ENCODE assay signal across 8 mouse cellular contexts in the genomic region with DNA sequence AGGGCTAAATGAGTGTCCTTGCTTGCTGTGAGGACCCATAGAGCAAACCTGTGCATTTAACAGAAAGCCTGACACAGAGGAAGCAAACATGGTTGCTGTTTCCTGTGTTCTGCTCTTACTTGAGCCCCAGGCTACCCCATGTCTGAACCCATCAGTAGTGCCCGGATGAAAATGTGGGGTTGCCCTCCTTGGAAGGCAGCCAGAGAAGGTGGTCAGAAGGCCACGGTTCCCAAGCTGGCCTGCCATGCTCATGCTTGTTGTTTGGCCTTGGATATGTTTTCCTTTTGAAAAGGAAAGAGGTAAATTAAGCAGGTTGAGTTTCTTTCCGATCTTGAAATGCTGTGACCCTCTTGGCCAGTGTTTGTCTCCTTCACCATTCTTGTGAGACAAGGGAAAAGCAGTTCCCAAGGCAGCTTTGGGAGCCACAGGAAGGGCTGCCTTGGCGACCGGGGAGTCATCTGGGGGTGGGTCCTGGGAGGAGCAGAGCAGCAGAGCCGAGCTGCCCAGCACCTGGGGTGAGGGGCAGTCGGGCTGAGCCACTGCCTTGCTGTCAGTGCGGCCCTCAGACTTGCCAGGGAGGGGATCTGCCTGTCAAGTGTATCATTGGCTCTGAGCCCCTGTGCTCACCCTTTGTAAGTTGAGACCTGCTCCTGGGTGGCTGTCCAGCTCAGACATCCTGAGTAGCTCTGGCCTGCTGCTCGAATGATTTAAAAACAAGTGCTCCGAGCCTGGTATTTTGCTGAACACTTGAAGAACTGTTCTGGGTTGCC. TPM values are rescaled to one million over a fixed set of nuclear protein-coding genes. Genes with fewer than 3 reads are reported as not detected.
DNase-seq lines count a peak whose midpoint lies in the region; ATAC-seq lines count a peak whose summit lies in the region.

No protein-coding gene starts in this region.

- DNase-seq in kidney, adult 9 months = no peak
- peak; percentile 62 for DNase-seq in lung, postnatal 10 days
- DNase-seq in cerebellum, postnatal 36 days = no peak
- no peak for DNase-seq in ovary, postnatal 14 days (ENCODE audit: low spot score)
- DNase-seq in right cerebral cortex, adult 18-20 months = no peak

- ATAC-seq in kidney, embryonic 16.5 days (ENCODE audit: low FRiP score, low TSS enrichment) = peak; percentile 91
- ATAC-seq in activated CD4-positive, CD25-positive, alpha-beta regulatory T cell, adult 4 months = peak; percentile 29
- peak; percentile 77 for ATAC-seq in heart, embryonic 16.5 days (replicated peaks; ENCODE audit: extremely low read depth, insufficient read depth, low FRiP score)

- no peaks in the 10 kb centered on the region for H3K27me3 ChIP-seq in kidney, embryonic 16.5 days (ENCODE audit: insufficient read depth, low read length)
- no peaks in the 10 kb centered on the region for H3K27me3 ChIP-seq in heart, embryonic 16.5 days (ENCODE audit: control insufficient read depth, insufficient read depth, low read length)

- H3K4me1 ChIP-seq in kidney, embryonic 16.5 days (ENCODE audit: insufficient read depth, low read length) = peaks cover 46% of the 10 kb centered on the region
- H3K4me1 ChIP-seq in heart, embryonic 16.5 days (ENCODE audit: control insufficient read depth, insufficient read depth, low read length) = peaks cover 24% of the 10 kb centered on the region

- 5% methylated on average over 10 of the region's 10 CpGs for WGBS in kidney, embryonic 16.5 days
- WGBS in heart, embryonic 16.5 days = 12% methylated on average over 10 of the region's 10 CpGs

- peak overlapping the region; percentile 59 for H3K9ac ChIP-seq in kidney, embryonic 16.5 days (replicated peaks; ENCODE audit: low read length)
- H3K9ac ChIP-seq in heart, embryonic 16.5 days (ENCODE audit: low read length) = peak overlapping the region; percentile 32

- peak overlapping the region; percentile 95 for H3K27ac ChIP-seq in kidney, embryonic 16.5 days (ENCODE audit: low read length)
- H3K27ac ChIP-seq in heart, embryonic 16.5 days (ENCODE audit: low read length) = peak overlapping the region; percentile 82

- H3K36me3 ChIP-seq in kidney, embryonic 16.5 days (ENCODE audit: insufficient read depth, low read length) = peaks cover 25% of the 10 kb centered on the region
- H3K36me3 ChIP-seq in heart, embryonic 16.5 days (ENCODE audit: control insufficient read depth, insufficient read depth) = 0 out of 2 replicates have a peak, but pooled peaks cover 6% of the 10 kb centered on the region

- H3K9me3 ChIP-seq in kidney, embryonic 16.5 days (ENCODE audit: low read length) = no peaks in the 10 kb centered on the region
- no peaks in the 10 kb centered on the region for H3K9me3 ChIP-seq in heart, embryonic 16.5 days (replicated peaks; ENCODE audit: control insufficient read depth, low read length)

- H3K4me2 ChIP-seq in kidney, embryonic 16.5 days (replicated peaks; ENCODE audit: low read depth, low read length) = no peak overlapping the region; the same call in 1 of the 2 replicates
- H3K4me2 ChIP-seq in heart, embryonic 16.5 days (ENCODE audit: low read depth, low read length) = peak overlapping the region; percentile 19; the same call in 1 of the 2 replicates

- H3K4me3 ChIP-seq in kidney, embryonic 16.5 days (ENCODE audit: low read length) = no peak overlapping the region
- no peak overlapping the region for H3K4me3 ChIP-seq in heart, embryonic 16.5 days (ENCODE audit: low read length)

RNA-seq across cellular contexts. Expression of gene Trim8, which starts 30.0 kb away (rescaled TPM):
- polyA plus RNA-seq in kidney, embryonic 16.5 days (2015; fragmentation: Nextera tagmentation; extraction: Ambion mirVana) = 22.2 and 26.0 TPM in 2 replicates
- 10 to 100 TPM; 15.8 to 21.3 TPM for polyA plus RNA-seq in activated CD4-positive, CD25-positive, alpha-beta regulatory T cell, adult 4 months (2017; shearing (Covaris generic))
- polyA plus RNA-seq in heart, embryonic 16.5 days (2015; fragmentation: Nextera tagmentation; extraction: Ambion mirVana) = 17.0 and 19.4 TPM in 2 replicates

Comparison
In these comparisons a context has a peak if more than half of its experiments do, and no peak if none do; other contexts are left out.
1. ATAC-seq: peak in every context shown above with its lines; median percentile 91 in kidney, embryonic 16.5 days; 77 in heart, embryonic 16.5 days; 29 in activated CD4-positive, CD25-positive, alpha-beta regulatory T cell, adult 4 months.